ENCODE assay signal across 8 mouse cellular contexts in genomic region chr13:56703222-56703870, GRCm38 (mm10). TPM values are rescaled to one million over a fixed set of nuclear protein-coding genes. Genes with fewer than 3 reads are reported as not detected.
DNase-seq lines count a peak whose midpoint lies in the region; ATAC-seq lines count a peak whose summit lies in the region.

No protein-coding gene starts in this region.

- intact Hi-C loops in heart, postnatal 25 days (cut with DNase I), result loop anchor here (5.0 kb wide), 1 partner anchor 41 kb away; no protein-coding TSS in a partner anchor

- H3K4me1 ChIP-seq in forebrain, embryonic 16.5 days (replicated peaks; ENCODE audit: control insufficient read depth, insufficient read depth, low read length), result peaks cover 45% of the 10 kb centered on the region

- WGBS in forebrain, embryonic 16.5 days, result under 1% methylated on average over 26 of the region's 80 CpGs

- H3K27ac ChIP-seq in forebrain, embryonic 16.5 days (ENCODE audit: low read length), result peak overlapping the region; percentile 97

- H3K9me3 ChIP-seq in forebrain, embryonic 16.5 days (ENCODE audit: control insufficient read depth, low read length), result no peaks in the 10 kb centered on the region

- peak overlapping the region; percentile 91 for H3K9ac ChIP-seq in forebrain, embryonic 16.5 days (replicated peaks; ENCODE audit: low read depth, low read length)

- no peaks in the 10 kb centered on the region for H3K27me3 ChIP-seq in forebrain, embryonic 16.5 days (replicated peaks; ENCODE audit: control insufficient read depth, insufficient read depth, low read length)

- H3K4me3 ChIP-seq in forebrain, embryonic 16.5 days (replicated peaks; ENCODE audit: low read length), result peak overlapping the region; percentile 85

- H3K4me2 ChIP-seq in forebrain, embryonic 16.5 days (ENCODE audit: low read length), result peak overlapping the region; percentile 69

- peak; percentile 67 for ATAC-seq in forebrain, embryonic 16.5 days

- 0 out of 2 replicates have a peak, but pooled peaks cover 3% of the 10 kb centered on the region for H3K36me3 ChIP-seq in forebrain, embryonic 16.5 days (ENCODE audit: control insufficient read depth, insufficient read depth)

- peak; percentile 73 for DNase-seq in MEL-GATA-1-ER (ENCODE audit: extremely low read depth, low read depth)
- DNase-seq in cerebellum, adult 11-12 months, result peak; percentile 79
- DNase-seq in heart, postnatal 25 days (ENCODE audit: low spot score), result peak; percentile 62
- DNase-seq in layer of hippocampus, adult 9-11 months, result peak; percentile 53
- DNase-seq in lung, postnatal 36 days, result peak; percentile 76
- peak; percentile 82 for DNase-seq in retina, embryonic 14.5 days (ENCODE audit: low spot score)
- peak; percentile 67 to 73 for DNase-seq in thymus, postnatal 36 days

RNA-seq across cellular contexts. Expression of gene Smad5, which starts 0.5 kb away (rescaled TPM):
- polyA plus RNA-seq in forebrain, embryonic 16.5 days (2015; fragmentation: Nextera tagmentation; extraction: Ambion mirVana), result 32.9 and 37.6 TPM in 2 replicates
- 10 to 100 TPM; 29.5 to 34.6 TPM for total RNA-seq in heart, postnatal 25 days (2021)

RNA-seq across cellular contexts. Expression of gene Gm45623, which starts 50.3 kb away (rescaled TPM):
- 0.99 and 1.1 TPM in 2 replicates for polyA plus RNA-seq in forebrain, embryonic 16.5 days (2015; fragmentation: Nextera tagmentation; extraction: Ambion mirVana)
- not detected for total RNA-seq in heart, postnatal 25 days (2021)

Comparison
In these comparisons a context has a peak if more than half of its experiments do, and no peak if none do; other contexts are left out.
1. Peak in every context shown above with its lines: DNase-seq, ATAC-seq, H3K4me3 ChIP-seq and H3K27ac ChIP-seq.